In genomic region chr13:14498780-14499179, GRCm38 (mm10) we compare ENCODE assay signal across 19 mouse cellular contexts. TPM values are rescaled to one million over a fixed set of nuclear protein-coding genes. Genes with fewer than 3 reads are reported as not detected.
"Had no signal": no experiment of that assay in that cellular context is flagged by ENCODE, and none has a peak within 500 bp of the region (broad histone marks: within the 10 kb centered on the region; RNA-seq: fewer than 3 reads in every experiment).

No protein-coding gene starts in this region.

- DNase-seq: gastrocnemius, adult 2 months; gastrocnemius, postnatal 10 days; gastrocnemius, postnatal 25 days; heart, adult 18-20 months; heart, postnatal 10 days; heart, postnatal 4 days; kidney, adult 18-20 months; kidney, adult 8-10 months; kidney, postnatal 10 days; kidney, postnatal 25 days; kidney, postnatal 4 days; liver; liver, embryonic 13.5 days had no signal

- ATAC-seq: forebrain, embryonic 16.5 days; hindbrain, embryonic 16.5 days; inflammation-experienced regulatory T-cells, adult 6 months; intestine, embryonic 15.5 days; intestine, postnatal 0 days had no signal

RNA-seq across cellular contexts. Expression of gene Hecw1, which starts 24.2 kb away (rescaled TPM):
- total RNA-seq: granulocyte monocyte progenitor cell, adult 5-6 weeks had no signal
